Mouse (Mus musculus) kidney, postnatal 25 days (tissue): ENCODE measurements around the gene Gm10666.
"Not testable (repeated sequence)": the region's sequence is repeated elsewhere in the genome, so short reads cannot be mapped to it uniquely, and the experiment has no call there.

Experiments used
- DNase-seq, 2 experiments: peaks; one replicate each; pipeline ENCODE4 v3.0.0; 2021; ENCODE audit warnings: mixed read lengths in 2 of 2

The Gm10666 gene

DNA sequence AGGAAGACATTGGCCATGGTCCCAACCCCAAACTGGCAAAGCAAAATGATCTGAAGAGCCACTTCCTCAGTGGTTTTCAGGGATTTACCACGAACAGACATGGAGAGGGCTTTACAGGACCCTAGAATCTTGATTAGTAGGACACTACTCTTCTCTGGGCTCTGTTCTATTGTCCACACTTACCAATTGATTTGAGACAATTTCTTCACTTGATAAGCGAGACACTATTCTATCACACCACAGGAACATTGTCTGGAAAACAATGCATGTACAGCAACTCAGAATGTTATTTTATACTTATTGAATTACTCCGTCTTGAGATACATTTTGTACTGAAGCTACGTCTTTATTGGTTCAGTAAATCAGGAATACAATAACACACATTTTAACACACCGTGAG, at the start of gene Gm10666:
Gene Gm10666 (minus strand): TSS at position 101 of the 400 bp plus-strand sequence.
- DNase-seq = not testable (repeated sequence)

DNA sequence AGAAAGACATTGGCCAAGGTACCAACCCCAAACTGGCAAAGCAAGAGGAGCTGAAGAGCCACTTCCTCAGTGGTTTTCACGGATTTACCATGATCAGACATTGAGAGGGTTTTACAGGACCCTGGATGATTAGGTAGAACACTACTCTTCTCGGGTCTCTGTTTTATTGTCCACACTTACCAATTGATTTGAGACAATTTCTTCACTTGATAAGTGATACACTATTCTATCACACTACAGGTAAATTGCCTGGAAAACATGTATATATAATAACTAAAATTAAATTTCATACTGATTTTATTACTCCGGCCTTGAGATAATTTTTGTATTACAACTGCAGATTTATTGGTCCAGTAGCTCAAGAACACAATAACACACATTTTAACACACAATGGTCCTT, 29.4 kb upstream of the Gm10666 start, which contains the start of gene Vmn1r142:
Gene Vmn1r142 (minus strand): TSS at position 101 of the 400 bp plus-strand sequence.
- DNase-seq = not testable (repeated sequence)

DNA sequence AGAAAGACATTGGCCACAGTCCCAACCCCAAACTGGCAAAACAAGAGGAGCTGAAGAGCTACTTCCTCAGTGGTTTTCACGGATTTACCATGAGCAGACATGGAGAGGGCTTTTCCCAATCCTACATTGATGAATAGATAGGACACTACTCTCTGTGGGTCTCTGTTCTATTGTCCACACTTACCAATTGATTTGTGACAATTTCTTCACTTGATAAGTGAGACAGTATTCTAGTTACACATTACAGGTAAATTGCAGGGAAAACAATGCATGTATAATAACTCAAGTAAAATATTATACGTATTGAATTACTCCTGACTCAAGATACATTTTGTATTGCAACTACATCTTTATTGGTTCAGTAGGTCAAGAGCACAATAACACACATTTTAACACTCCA, 16.4 kb downstream of the Gm10666 start, which contains the start of gene Gm16451:
Gene Gm16451 (minus strand): TSS at position 101 of the 400 bp plus-strand sequence.
- DNase-seq = not testable (repeated sequence)
